ENCODE assay signal across 10 mouse cellular contexts in the genomic region with DNA sequence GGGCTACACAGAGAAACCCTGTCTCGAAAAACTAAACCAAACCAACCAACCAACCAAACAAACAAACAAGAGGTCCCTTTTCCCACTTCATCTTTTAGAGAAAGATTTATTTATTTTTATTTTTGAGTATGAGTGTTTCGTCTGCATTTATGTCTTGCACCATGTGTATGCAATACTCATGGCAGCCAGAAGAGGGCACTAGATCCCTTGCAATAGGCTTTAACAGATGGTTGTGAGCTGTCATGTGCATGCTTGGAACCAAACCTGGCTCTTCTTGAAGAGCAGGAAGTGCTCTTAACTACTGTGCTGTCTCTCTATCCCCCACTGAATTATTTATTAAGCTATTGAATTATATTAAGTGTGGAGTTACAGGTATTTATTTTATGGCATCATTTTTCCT. TPM values are rescaled to one million over a fixed set of nuclear protein-coding genes. Genes with fewer than 3 reads are reported as not detected.
DNase-seq lines count a peak whose midpoint lies in the region; ATAC-seq and TF ChIP-seq lines count a peak whose summit lies in the region.
"Had no signal": no experiment of that assay in that cellular context is flagged by ENCODE, and none has a peak within 500 bp of the region (broad histone marks: within the 10 kb centered on the region; RNA-seq: fewer than 3 reads in every experiment).

No protein-coding gene starts in this region.

- H3K27ac ChIP-seq in forebrain, postnatal 0 days (ENCODE audit: low read depth, low read length): no peak overlapping the region
- no peak overlapping the region for H3K27ac ChIP-seq in forebrain, embryonic 16.5 days (ENCODE audit: low read length)
- H3K27ac ChIP-seq in midbrain, postnatal 0 days (ENCODE audit: low read depth, low read length): no peak overlapping the region
- H3K27ac ChIP-seq in midbrain, embryonic 14.5 days (replicated peaks; ENCODE audit: low read depth, low read length): no peak overlapping the region

- no peaks in the 10 kb centered on the region for H3K9me3 ChIP-seq in forebrain, postnatal 0 days (ENCODE audit: low read length)
- H3K9me3 ChIP-seq in forebrain, embryonic 16.5 days (ENCODE audit: control insufficient read depth, low read length): no peaks in the 10 kb centered on the region
- no peaks in the 10 kb centered on the region for H3K9me3 ChIP-seq in midbrain, postnatal 0 days (ENCODE audit: low read length)
- no peaks in the 10 kb centered on the region for H3K9me3 ChIP-seq in midbrain, embryonic 14.5 days (ENCODE audit: control insufficient read depth, low read length)
- H3K9me3 ChIP-seq: heart, embryonic 15.5 days had no signal

- 90% methylated on average over 2 of the region's 2 CpGs for WGBS in forebrain, postnatal 0 days
- WGBS in forebrain, embryonic 16.5 days: 97% methylated on average over 2 of the region's 2 CpGs
- WGBS in midbrain, postnatal 0 days: 86% methylated on average over 2 of the region's 2 CpGs
- 85% methylated on average over 2 of the region's 2 CpGs for WGBS in midbrain, embryonic 14.5 days

- no peaks in the 10 kb centered on the region for H3K36me3 ChIP-seq in forebrain, postnatal 0 days (ENCODE audit: insufficient read depth)
- no peaks in the 10 kb centered on the region for H3K36me3 ChIP-seq in forebrain, embryonic 16.5 days (ENCODE audit: control insufficient read depth, insufficient read depth)
- no peaks in the 10 kb centered on the region for H3K36me3 ChIP-seq in midbrain, postnatal 0 days (ENCODE audit: insufficient read depth, low read length)
- no peaks in the 10 kb centered on the region for H3K36me3 ChIP-seq in midbrain, embryonic 14.5 days (ENCODE audit: control insufficient read depth, insufficient read depth, low read length)
- H3K36me3 ChIP-seq: heart, embryonic 15.5 days had no signal

- ATAC-seq in forebrain, postnatal 0 days: no peak
- ATAC-seq in forebrain, embryonic 16.5 days: no peak
- no peak for ATAC-seq in midbrain, postnatal 0 days (ENCODE audit: low FRiP score)
- no peak for ATAC-seq in midbrain, embryonic 14.5 days (ENCODE audit: low FRiP score, low TSS enrichment)
- 0 out of 2 replicates have a peak, but pooled peaks have one; percentile 54 for ATAC-seq in erythroid progenitor cell, adult 5-6 weeks (replicated peaks; ENCODE audit: low FRiP score, poor library complexity, severe bottlenecking)

- no peak for DNase-seq in forebrain, postnatal 0 days
- no peak for DNase-seq in midbrain, postnatal 0 days (ENCODE audit: low spot score)
- no peak for DNase-seq in midbrain, embryonic 14.5 days
- DNase-seq in frontal cortex, postnatal 36 days (ENCODE audit: low spot score in 2 of 2): no peak
- no peak for DNase-seq in spleen, postnatal 36 days (ENCODE audit: low spot score in 2 of 2)
- DNase-seq in cerebellum, postnatal 36 days: no peak

- peak; percentile 58 for TF ChIP-seq CTCF in forebrain, postnatal 0 days (IDR thresholded peaks at IDR 0.05; ENCODE audit: low read depth)
- peak; percentile 65 for TF ChIP-seq CTCF in midbrain, postnatal 0 days (IDR thresholded peaks at IDR 0.05)

- no peak overlapping the region for H3K4me3 ChIP-seq in forebrain, postnatal 0 days (ENCODE audit: low read depth, low read length)
- H3K4me3 ChIP-seq in forebrain, embryonic 16.5 days (replicated peaks; ENCODE audit: low read length): no peak overlapping the region
- no peak overlapping the region for H3K4me3 ChIP-seq in midbrain, postnatal 0 days (ENCODE audit: low read depth, low read length)
- no peak overlapping the region for H3K4me3 ChIP-seq in midbrain, embryonic 14.5 days (replicated peaks; ENCODE audit: low read depth, low read length)
- H3K4me3 ChIP-seq: heart, embryonic 15.5 days had no signal

- no peak overlapping the region for H3K4me2 ChIP-seq in forebrain, postnatal 0 days (ENCODE audit: low read depth)
- H3K4me2 ChIP-seq in forebrain, embryonic 16.5 days (ENCODE audit: low read length): no peak overlapping the region
- no peak overlapping the region for H3K4me2 ChIP-seq in midbrain, postnatal 0 days (ENCODE audit: low read depth, low read length, poor library complexity, severe bottlenecking)
- H3K4me2 ChIP-seq in midbrain, embryonic 14.5 days (ENCODE audit: low read length): no peak overlapping the region

- H3K27me3 ChIP-seq in forebrain, postnatal 0 days (ENCODE audit: insufficient read depth, low read length): no peaks in the 10 kb centered on the region
- no peaks in the 10 kb centered on the region for H3K27me3 ChIP-seq in forebrain, embryonic 16.5 days (replicated peaks; ENCODE audit: control insufficient read depth, insufficient read depth, low read length)
- no peaks in the 10 kb centered on the region for H3K27me3 ChIP-seq in midbrain, postnatal 0 days (ENCODE audit: insufficient read depth, low read length)
- no peaks in the 10 kb centered on the region for H3K27me3 ChIP-seq in midbrain, embryonic 14.5 days (ENCODE audit: control insufficient read depth, insufficient read depth, low read length)
- H3K27me3 ChIP-seq: heart, embryonic 15.5 days had no signal

- no peak overlapping the region for H3K9ac ChIP-seq in forebrain, postnatal 0 days
- no peak overlapping the region for H3K9ac ChIP-seq in forebrain, embryonic 16.5 days (replicated peaks; ENCODE audit: low read depth, low read length)
- no peak overlapping the region for H3K9ac ChIP-seq in midbrain, postnatal 0 days (replicated peaks; ENCODE audit: low read length, poor library complexity, severe bottlenecking)
- no peak overlapping the region for H3K9ac ChIP-seq in midbrain, embryonic 14.5 days (replicated peaks; ENCODE audit: low read length)
- H3K9ac ChIP-seq: heart, embryonic 15.5 days had no signal

- H3K4me1 ChIP-seq in forebrain, postnatal 0 days (ENCODE audit: insufficient read depth): no peaks in the 10 kb centered on the region
- H3K4me1 ChIP-seq in forebrain, embryonic 16.5 days (replicated peaks; ENCODE audit: control insufficient read depth, insufficient read depth, low read length): no peaks in the 10 kb centered on the region
- no peaks in the 10 kb centered on the region for H3K4me1 ChIP-seq in midbrain, postnatal 0 days (ENCODE audit: insufficient read depth, low read length)
- H3K4me1 ChIP-seq in midbrain, embryonic 14.5 days (ENCODE audit: control insufficient read depth, insufficient read depth, low read length): no peaks in the 10 kb centered on the region

RNA-seq across cellular contexts. Expression of a gene that starts 14.3 kb away (rescaled TPM):
- total RNA-seq in forebrain, postnatal 0 days (2014; rRNA removed): not detected in 2 replicates
- not detected in 2 replicates for polyA plus RNA-seq in forebrain, postnatal 0 days (2015; fragmentation: Nextera tagmentation; extraction: Ambion mirVana)
- not detected in 2 replicates for polyA plus RNA-seq in forebrain, embryonic 16.5 days (2015; fragmentation: Nextera tagmentation; extraction: Ambion mirVana)
- total RNA-seq in midbrain, postnatal 0 days (2014; rRNA removed): not detected in 2 replicates
- not detected in 2 replicates for polyA plus RNA-seq in midbrain, postnatal 0 days (2015; fragmentation: Nextera tagmentation; extraction: Ambion mirVana)
- not detected in 2 replicates for polyA plus RNA-seq in midbrain, embryonic 14.5 days (2014; fragmentation: Nextera tagmentation; extraction: Ambion mirVana)
- not detected in 2 replicates for total RNA-seq in erythroid progenitor cell, adult 5-6 weeks (2015; ENCODE audit: low replicate concordance)
- not detected in 2 replicates for total RNA-seq in erythroid progenitor cell, adult 5-6 weeks (2017; ENCODE audit: low replicate concordance)
- total RNA-seq: left cerebral cortex, postnatal 10 days had no signal
- polyA plus RNA-seq: heart, embryonic 15.5 days had no signal

RNA-seq across cellular contexts. Expression of a gene that starts 25.4 kb away (rescaled TPM):
- total RNA-seq in forebrain, postnatal 0 days (2014; rRNA removed): 82.9 and 90.1 TPM in 2 replicates
- polyA plus RNA-seq in forebrain, postnatal 0 days (2015; fragmentation: Nextera tagmentation; extraction: Ambion mirVana): 150 and 179 TPM in 2 replicates
- polyA plus RNA-seq in forebrain, embryonic 16.5 days (2015; fragmentation: Nextera tagmentation; extraction: Ambion mirVana): 125 and 126 TPM in 2 replicates
- 70.5 and 76.1 TPM in 2 replicates for total RNA-seq in midbrain, postnatal 0 days (2014; rRNA removed)
- polyA plus RNA-seq in midbrain, postnatal 0 days (2015; fragmentation: Nextera tagmentation; extraction: Ambion mirVana): 169 and 173 TPM in 2 replicates
- polyA plus RNA-seq in midbrain, embryonic 14.5 days (2014; fragmentation: Nextera tagmentation; extraction: Ambion mirVana): 151 and 155 TPM in 2 replicates
- 54.5 and 62.7 TPM in 2 replicates for total RNA-seq in erythroid progenitor cell, adult 5-6 weeks (2015; ENCODE audit: low replicate concordance)
- total RNA-seq in erythroid progenitor cell, adult 5-6 weeks (2017; ENCODE audit: low replicate concordance): 24.2 and 58.1 TPM in 2 replicates
